Mouse (Mus musculus): ENCODE data around the gene Dync1i1.

Gene Dync1i1

DNA sequence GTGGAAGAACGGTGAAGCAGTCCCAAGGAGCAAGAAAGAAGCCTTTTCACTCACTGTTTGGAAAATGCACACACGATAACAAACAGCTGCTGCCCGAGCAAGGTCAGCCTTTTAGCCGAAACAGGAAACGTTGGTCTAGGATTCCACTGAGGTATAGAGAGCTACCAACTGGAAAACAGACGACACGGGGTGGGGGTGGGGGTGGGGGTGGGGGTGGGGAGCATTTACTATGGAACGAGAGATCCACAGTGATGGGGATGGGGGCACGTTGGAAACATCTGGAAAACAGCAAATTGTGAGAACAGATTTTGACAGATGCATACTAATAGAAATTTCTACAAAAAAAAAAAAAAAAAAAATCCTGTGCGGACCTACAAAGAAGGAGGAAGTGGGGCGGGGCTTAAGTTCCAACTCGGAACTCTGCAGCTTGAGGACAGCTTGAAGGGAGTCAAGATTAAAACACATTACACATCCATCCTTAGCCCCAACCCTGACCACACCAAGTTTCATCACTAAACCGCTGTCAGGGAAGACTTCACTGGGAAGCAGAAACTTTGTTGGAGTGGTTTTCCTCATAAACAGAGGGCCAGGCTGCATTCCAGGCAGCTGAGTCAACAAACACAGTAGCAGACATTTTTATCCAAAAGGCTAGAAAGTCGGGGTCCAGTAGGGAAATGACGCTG is 251.9 kb downstream of the Dync1i1 start:
- no peak for DNase-seq

- DNase-seq, result no peak
Observed at GRCm38 (mm10) chr6:5991243-5991642, 265.8 kb downstream of the Dync1i1 start.

- DNase-seq, result no peak
Observed at GRCm38 (mm10) chr6:5991817-5992755, 266.6 kb downstream of the Dync1i1 start.

DNA sequence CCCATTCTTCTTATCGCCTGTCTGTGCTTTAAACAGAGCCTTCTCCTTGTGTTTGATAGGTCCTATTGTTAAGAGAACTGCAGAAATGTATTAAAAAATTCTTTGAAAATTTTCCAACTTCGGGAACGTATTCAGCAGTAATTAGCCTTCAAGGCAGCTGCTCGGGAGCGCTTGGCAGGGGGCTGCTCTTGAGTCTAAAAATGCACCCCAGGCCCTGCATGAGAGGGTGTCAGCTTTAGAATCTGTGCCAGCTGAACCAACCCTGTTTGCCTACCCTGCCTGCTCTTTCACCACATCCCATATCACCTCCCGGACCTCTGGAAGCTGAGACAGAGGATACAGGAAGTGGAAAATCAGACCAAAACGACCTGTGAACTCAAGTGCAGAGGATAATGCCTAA is 267.6 kb downstream of the Dync1i1 start:
- no peak for DNase-seq

- DNase-seq, result no peak
Observed at GRCm38 (mm10) chr6:5997535-5997934, 272.1 kb downstream of the Dync1i1 start.

- DNase-seq, result no peak
Observed at GRCm38 (mm10) chr6:6002061-6002460, 276.6 kb downstream of the Dync1i1 start.

GRCm38 (mm10) chr6:6004756-6005485 is 279.5 kb downstream of the Dync1i1 start:
- no peak for DNase-seq

- peak; percentile 5 to 11 for DNase-seq
Observed at GRCm38 (mm10) chr6:6005762-6006431, 280.5 kb downstream of the Dync1i1 start.

DNA sequence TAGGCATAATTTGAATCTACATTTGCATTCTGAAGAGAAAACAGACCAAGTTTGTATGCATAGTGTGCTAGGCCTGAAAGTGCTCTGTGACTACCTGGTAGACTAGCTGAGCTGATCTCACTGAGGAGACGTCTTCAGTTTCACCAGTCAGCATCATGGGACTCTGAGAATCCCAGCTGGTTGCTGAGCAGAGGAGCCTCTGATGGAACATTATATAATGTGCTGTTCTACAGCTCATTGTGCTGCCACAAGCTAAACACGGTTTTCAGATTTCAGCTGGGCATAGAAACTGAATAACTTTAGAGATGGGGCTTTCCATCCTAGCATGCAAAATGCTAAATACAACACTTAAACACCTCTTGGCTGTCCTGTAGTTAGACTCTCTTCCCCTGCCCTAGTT is 285.9 kb downstream of the Dync1i1 start:
- DNase-seq, result no peak

- no peak for DNase-seq
Observed at GRCm38 (mm10) chr6:6015616-6016015, 290.2 kb downstream of the Dync1i1 start.

DNA sequence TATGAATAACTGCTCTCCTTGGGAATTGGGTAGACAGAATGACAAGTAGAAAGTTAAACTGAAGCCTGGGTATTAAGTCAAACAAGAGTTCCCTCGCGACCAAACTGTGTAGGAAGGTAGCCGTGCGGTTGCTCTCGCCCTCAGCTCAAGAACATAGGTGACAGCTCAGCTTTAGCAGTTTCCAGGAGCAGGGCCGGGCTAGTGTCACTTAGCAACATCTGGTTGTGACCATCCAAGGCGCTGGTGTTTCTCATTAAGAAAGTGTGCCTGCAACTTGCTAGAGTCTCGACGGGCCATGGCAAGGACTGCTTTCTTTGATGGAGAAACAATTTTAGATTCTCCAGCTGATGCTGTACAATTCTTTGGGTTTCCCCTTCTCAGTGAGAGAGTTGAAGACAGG is 291.5 kb downstream of the Dync1i1 start:
- no peak for DNase-seq

GRCm38 (mm10) chr6:6023976-6024375 is 298.5 kb downstream of the Dync1i1 start:
- DNase-seq, result no peak

DNA sequence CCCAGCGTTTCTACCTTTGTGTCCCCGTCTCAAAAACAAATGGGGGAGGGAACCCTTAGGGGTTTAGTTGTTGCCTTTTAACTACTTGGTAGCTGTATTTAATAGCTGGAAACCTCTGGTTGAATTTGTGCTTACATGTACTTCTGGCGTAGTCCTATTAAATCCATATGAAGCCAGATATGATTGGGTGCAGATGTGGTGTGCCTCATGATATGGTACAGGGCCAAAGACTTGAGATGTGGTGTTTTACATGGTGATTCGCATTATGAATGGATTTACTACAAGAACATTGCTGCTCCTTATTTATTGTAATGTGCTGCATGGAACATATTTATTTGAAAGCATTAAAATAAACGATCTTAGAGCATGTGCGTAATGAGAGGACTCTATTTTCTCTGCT is 302.2 kb downstream of the Dync1i1 start:
- no peak for DNase-seq

DNA sequence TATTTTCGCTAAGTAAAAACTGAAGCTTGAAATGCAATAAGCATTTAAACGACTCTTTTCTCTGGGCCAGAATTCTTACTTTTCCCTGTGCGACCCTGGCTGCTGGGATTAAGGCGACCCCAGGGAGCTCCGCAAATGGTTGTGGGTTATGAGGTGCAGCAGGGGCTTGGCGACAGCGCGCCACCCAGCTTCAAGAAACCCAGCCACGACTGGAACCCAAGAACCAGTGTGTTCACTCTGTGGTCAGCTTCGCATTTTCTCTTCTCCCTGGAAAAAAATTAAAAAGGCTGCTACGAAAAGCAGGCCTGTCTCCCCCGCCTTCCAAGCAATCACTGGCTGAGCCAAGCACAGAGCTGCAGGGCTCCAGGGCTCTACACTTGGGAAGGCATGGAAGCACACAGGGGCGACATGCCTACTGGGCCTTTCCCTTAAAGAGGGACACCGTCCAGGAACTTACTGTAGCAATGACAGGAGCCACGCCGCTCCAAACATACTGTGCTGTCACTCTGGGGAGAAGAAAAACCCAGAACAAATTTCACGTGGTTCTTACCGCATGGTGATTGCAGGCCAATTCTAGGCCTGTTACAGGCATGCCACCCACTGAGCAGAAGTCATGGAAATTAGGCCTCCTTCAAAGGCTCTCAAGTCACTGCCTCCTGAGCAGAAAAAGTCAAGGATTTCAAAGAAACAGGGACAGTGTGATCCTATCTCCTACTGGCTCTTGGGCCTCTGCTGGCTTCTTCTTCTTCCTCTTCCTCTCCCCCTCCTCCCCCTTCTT is 313.5 kb downstream of the Dync1i1 start:
- no peak for DNase-seq

GRCm38 (mm10) chr6:6046729-6047424 is 321.4 kb downstream of the Dync1i1 start:
- DNase-seq, result no peak

- DNase-seq, result no peak
Observed at GRCm38 (mm10) chr6:6052696-6053095, 327.3 kb downstream of the Dync1i1 start.

- no peak for DNase-seq
Observed at GRCm38 (mm10) chr6:6053946-6054345, 328.5 kb downstream of the Dync1i1 start.

GRCm38 (mm10) chr6:6058548-6058947 is 333.1 kb downstream of the Dync1i1 start:
- DNase-seq, result no peak

DNA sequence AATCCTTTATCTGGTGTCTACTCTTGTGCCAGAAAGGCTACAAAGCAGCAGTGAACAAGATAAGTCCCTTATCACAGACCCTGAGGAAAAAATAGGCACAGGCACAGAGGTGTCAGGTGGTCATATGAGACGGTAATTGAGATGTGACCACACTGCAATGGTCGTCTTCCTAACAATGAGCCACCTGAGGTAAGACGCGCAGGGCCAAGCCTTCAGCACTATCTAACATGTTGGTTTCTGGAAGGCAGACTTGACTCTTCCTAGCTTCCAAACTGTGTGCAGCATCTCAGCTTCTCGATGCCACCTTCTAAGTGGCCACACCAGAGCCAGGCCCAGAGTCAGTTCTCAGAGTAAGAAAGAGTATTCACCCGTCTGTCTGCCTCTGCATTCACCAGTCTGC is 341.8 kb downstream of the Dync1i1 start:
- no peak for DNase-seq

DNA sequence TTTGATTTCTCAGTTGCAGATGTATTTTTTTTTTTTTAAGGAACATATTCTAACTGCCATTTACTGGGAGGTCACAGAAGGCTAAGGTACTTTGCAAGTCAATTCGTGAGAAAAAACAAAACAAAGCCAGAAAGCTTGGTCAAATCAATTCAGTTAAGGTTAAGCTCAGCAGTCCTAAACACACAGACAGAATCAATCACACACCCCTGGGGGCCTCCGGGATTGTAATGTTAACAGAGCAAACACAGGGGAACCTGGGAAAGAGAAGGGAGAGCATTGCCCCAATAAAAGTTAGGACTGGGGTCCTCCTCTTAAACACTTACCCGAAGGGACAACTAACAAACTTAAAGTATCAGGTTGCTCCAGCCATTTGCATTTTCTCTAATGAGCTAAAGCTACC is 344.6 kb downstream of the Dync1i1 start:
- DNase-seq, result no peak

GRCm38 (mm10) chr6:6071038-6071437 is 345.6 kb downstream of the Dync1i1 start:
- DNase-seq, result no peak

Measured in thymus, adult 18-20 months (tissue).